Mouse (Mus musculus): ENCODE measurements around the gene Hoxd11. TPM values are rescaled to one million over a fixed set of nuclear protein-coding genes. Genes with fewer than 3 reads are reported as not detected.

Hoxd11 gene
- polyA plus RNA-seq, 1 experiment from 2014 or later = 56.2 TPM

DNA sequence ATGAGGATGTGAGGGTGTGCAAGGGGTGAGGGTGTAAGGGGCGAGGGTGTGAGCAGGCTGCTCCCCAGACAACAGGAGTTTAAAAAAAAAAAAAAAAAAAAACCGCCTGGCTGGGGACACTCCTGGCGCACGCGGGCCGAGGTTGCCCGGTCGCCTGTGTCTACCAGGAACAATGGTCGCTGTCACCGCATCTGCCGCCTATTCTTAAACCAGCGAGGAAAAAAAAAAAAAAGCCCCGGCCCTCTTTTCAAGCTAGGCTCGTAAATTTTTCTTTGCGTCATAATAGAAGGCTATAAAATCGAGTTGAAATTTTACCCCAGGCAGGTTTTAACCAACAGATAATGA, 53.9 kb downstream of the Hoxd11 start:
- Histone ChIP-seq H3K9me3 (ENCODE audit: control insufficient read depth, low read length) (no peaks in the 10 kb centered on the region), H3K27ac (ENCODE audit: low read depth, low read length) (peak overlapping the region; percentile 88; the same call in 1 of the 2 replicates), H3K4me3 (ENCODE audit: low read length) (peak overlapping the region; percentile 41), H3K27me3 (ENCODE audit: control insufficient read depth, insufficient read depth, low read length) (peaks cover 2% of the 10 kb centered on the region; the same call in 1 of the 2 replicates), H3K9ac (ENCODE audit: low read depth, low read length) (peak overlapping the region; percentile 67), H3K4me2 (replicated peaks; ENCODE audit: low read depth, low read length) (peak overlapping the region; percentile 74), H3K4me1 (ENCODE audit: control insufficient read depth, insufficient read depth, low read length) (peaks cover 57% of the 10 kb centered on the region), H3K36me3 (ENCODE audit: control insufficient read depth, insufficient read depth, low read length) (peaks cover 9% of the 10 kb centered on the region)
- no peak for ATAC-seq (ENCODE audit: low FRiP score, low TSS enrichment)
- 1% methylated on average over 16 of the region's 16 CpGs for WGBS

DNA sequence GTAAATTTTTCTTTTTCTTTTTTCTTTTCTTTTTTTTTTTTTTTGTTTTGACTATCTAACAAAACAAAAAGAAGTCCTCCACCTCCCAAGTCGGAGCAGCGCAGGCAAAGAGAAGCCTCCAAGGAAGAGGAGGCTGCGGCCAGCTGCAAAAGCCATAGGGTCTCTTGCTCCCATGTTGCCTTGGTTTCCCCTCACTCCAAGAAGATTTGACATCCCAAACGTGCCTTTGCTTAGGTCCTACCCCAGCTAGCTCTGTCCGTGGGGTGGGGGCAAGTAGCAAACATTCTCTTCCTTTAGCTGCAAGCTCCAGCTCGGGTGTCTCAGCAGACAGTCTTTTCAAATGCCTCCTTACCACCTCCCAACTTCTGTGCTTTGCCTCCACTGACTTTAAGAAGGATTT, 54.4 kb downstream of the Hoxd11 start:
- H3K4me1 ChIP-seq (ENCODE audit: control insufficient read depth, insufficient read depth, low read length) = peaks cover 57% of the 10 kb centered on the region
- H3K9ac ChIP-seq (ENCODE audit: low read depth, low read length) = peak overlapping the region; percentile 67
- peak overlapping the region; percentile 74 for H3K4me2 ChIP-seq (replicated peaks; ENCODE audit: low read depth, low read length)
- 8% methylated on average over 6 of the region's 6 CpGs for WGBS
- H3K9me3 ChIP-seq (ENCODE audit: control insufficient read depth, low read length) = no peaks in the 10 kb centered on the region
- peaks cover 4% of the 10 kb centered on the region; the same call in 1 of the 2 replicates for H3K36me3 ChIP-seq (ENCODE audit: control insufficient read depth, insufficient read depth, low read length)
- H3K27me3 ChIP-seq (ENCODE audit: control insufficient read depth, insufficient read depth, low read length) = peaks cover 2% of the 10 kb centered on the region; the same call in 1 of the 2 replicates
- no peak for ATAC-seq (ENCODE audit: low FRiP score, low TSS enrichment)
- peak overlapping the region; percentile 41; the same call in 1 of the 2 replicates for H3K4me3 ChIP-seq (ENCODE audit: low read length)
- H3K27ac ChIP-seq (ENCODE audit: low read depth, low read length) = peak overlapping the region; percentile 88

DNA sequence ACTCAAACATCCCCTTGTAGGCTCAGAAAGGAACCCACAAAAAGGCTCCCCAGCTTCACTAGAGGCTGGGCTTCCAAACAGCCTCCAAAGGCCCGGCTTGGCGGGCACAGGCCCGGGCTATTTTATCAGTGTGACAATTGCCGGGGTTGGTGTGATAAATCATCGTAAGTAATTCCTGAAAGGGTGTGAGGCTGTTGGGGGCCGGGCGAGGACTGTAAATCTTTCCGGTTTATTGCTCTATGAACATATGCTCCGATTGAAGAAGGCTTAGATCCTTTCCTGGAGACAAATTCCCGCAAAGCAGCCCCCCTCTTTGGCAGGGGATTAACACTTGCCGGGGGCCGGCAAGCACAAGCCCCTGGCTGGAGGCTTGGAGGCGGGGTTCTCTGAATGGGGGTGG, 55.1 kb downstream of the Hoxd11 start:
- no peak for ATAC-seq (ENCODE audit: low FRiP score, low TSS enrichment)
- peak overlapping the region; percentile 34; the same call in 1 of the 2 replicates for H3K4me3 ChIP-seq (ENCODE audit: low read length)
- 1% methylated on average over 13 of the region's 13 CpGs for WGBS
- H3K9ac ChIP-seq (ENCODE audit: low read depth, low read length) = peak overlapping the region; percentile 67; the same call in 1 of the 2 replicates
- H3K27ac ChIP-seq (ENCODE audit: low read depth, low read length) = peak overlapping the region; percentile 95
- peak overlapping the region; percentile 74 for H3K4me2 ChIP-seq (replicated peaks; ENCODE audit: low read depth, low read length)
- peaks cover 1% of the 10 kb centered on the region; the same call in 1 of the 2 replicates for H3K36me3 ChIP-seq (ENCODE audit: control insufficient read depth, insufficient read depth, low read length)
- H3K4me1 ChIP-seq (ENCODE audit: control insufficient read depth, insufficient read depth, low read length) = peaks cover 58% of the 10 kb centered on the region
- H3K27me3 ChIP-seq (ENCODE audit: control insufficient read depth, insufficient read depth, low read length) = peaks cover 2% of the 10 kb centered on the region; the same call in 1 of the 2 replicates
- no peaks in the 10 kb centered on the region for H3K9me3 ChIP-seq (ENCODE audit: control insufficient read depth, low read length)

DNA sequence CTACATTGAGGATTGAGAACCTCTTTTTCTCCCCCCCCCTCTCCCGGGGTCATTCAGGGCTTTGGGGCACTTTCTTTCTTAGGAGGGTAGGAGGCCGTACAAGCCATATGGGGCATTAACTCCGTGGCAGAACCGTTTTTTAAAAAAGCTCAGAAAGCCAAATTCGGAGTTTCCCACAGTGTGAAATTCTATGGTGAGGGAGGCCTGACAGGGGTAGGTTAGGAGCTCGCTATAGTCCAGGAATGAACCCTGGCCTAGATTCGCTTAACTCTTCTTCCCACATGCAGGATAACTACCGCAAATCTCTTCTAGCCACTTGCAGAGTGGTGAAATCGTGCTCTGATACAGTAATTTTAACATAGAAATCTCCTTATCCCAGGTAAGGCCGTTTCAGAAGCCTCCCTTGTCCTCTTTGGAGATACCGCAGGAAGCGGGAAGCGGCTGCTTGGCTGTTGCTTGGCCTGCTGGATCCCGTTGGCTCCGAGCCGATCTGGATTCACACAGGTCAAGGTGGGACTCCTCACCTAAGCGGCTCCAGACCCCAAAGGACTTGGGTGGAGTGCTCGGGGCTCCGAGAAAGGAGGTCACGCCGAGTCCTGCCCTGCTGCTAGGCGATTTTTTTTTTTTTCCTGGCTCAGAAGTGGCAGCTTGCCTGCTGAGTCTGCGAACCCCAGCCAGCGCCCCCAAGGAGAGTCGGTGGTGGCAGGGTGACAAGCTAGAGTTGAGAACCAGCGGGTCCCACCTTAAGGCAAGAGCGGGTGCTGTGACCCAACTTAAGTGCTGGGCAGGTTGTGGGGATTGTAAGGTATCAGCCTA, 55.8 kb downstream of the Hoxd11 start:
- Histone ChIP-seq H3K27me3 (ENCODE audit: control insufficient read depth, insufficient read depth, low read length) (peaks cover 2% of the 10 kb centered on the region; the same call in 1 of the 2 replicates), H3K4me2 (replicated peaks; ENCODE audit: low read depth, low read length) (peak overlapping the region; percentile 74), H3K27ac (ENCODE audit: low read depth, low read length) (peak overlapping the region; percentile 95; the same call in 1 of the 2 replicates), H3K4me3 (ENCODE audit: low read length) (peak overlapping the region; percentile 34), H3K9ac (ENCODE audit: low read depth, low read length) (peak overlapping the region; percentile 67), H3K9me3 (ENCODE audit: control insufficient read depth, low read length) (no peaks in the 10 kb centered on the region), H3K4me1 (ENCODE audit: control insufficient read depth, insufficient read depth, low read length) (peaks cover 65% of the 10 kb centered on the region), H3K36me3 (ENCODE audit: control insufficient read depth, insufficient read depth, low read length) (no peaks in the 10 kb centered on the region)
- 22% methylated on average over 27 of the region's 27 CpGs for WGBS
- ATAC-seq (ENCODE audit: low FRiP score, low TSS enrichment) = no peak

DNA sequence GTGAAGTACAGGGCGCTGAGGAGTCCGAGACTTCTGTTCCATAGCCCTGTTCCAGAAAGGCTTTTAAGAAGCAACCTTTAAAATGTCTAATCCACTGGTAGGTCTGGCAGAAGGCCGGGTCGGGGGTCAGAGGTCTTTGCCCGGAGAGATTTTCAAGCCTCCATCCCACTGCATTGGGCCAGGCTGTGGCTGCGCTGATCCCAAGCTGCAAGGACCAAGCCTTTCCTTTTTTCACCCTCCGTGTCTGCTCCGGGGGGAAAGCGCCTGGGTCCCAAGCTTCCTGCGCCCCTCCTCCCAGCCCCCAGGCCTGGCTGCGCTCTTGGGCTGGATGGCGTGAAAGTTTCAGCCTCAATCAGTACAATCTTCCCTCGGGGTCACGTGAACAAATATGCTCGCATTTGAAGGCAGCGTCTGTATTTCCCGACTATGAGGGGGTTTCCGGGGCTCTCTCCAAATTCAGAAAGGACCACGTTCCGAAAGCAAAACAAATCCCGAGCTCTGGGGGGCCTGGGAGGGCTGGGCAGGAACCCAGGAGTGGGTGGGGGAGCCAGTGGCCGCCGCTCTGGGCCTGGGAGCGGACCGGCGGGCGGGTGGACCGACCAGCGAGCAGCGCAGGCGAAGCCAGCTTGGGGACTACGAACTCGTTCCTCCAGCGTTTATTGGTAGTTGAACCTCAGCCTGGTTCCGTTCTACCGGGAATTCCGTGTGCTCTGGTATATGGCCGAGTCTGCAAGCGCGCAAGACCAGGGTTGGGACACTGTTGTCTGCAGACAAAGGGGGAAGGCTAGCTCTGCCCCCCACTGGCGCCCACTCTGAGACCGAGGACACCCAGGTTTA, 56.7 kb downstream of the Hoxd11 start:
- WGBS = 10% methylated on average over 41 of the region's 42 CpGs
- Histone ChIP-seq H3K36me3 (ENCODE audit: control insufficient read depth, insufficient read depth, low read length) (no peaks in the 10 kb centered on the region), H3K9ac (ENCODE audit: low read depth, low read length) (peak overlapping the region; percentile 67), H3K27ac (ENCODE audit: low read depth, low read length) (peak overlapping the region; percentile 95; the same call in 1 of the 2 replicates), H3K4me2 (replicated peaks; ENCODE audit: low read depth, low read length) (peak overlapping the region; percentile 74), H3K4me3 (ENCODE audit: low read length) (peak overlapping the region; percentile 34), H3K4me1 (ENCODE audit: control insufficient read depth, insufficient read depth, low read length) (peaks cover 73% of the 10 kb centered on the region), H3K27me3 (ENCODE audit: control insufficient read depth, insufficient read depth, low read length) (peaks cover 2% of the 10 kb centered on the region; the same call in 1 of the 2 replicates), H3K9me3 (ENCODE audit: control insufficient read depth, low read length) (no peaks in the 10 kb centered on the region)
- no peak for ATAC-seq (ENCODE audit: low FRiP score, low TSS enrichment)

MicroRNA genes within 50 kb of the gene (microRNA counts, 519-probe panel; counts per million panel counts)
- 8,628 counts per million, percentile 89 among the panel's probes with 10 or more counts for microRNA mmu-miR-10b

Small RNA genes within 50 kb of the gene (microRNA-seq; reads per million reads assigned to microRNA genes)
- gene Gm44463 (not detected), gene Mir10b (79,085 reads per million, percentile 99 among the genes with 10 or more reads in this experiment)

Other genes starting within 250 kb of the Hoxd11 start
- gene Lnpk, start 100.1 kb upstream of the Hoxd11 start, polyA plus RNA-seq (2014; fragmentation: Nextera tagmentation; extraction: Ambion mirVana) = 24.3 and 27.3 TPM in 2 replicates
- gene Evx2, start 20.0 kb upstream of the Hoxd11 start, polyA plus RNA-seq (2014; fragmentation: Nextera tagmentation; extraction: Ambion mirVana) = not detected in 2 replicates
- 0.17 and 0.22 TPM in 2 replicates for gene Hoxd13, start 11.2 kb upstream of the Hoxd11 start, polyA plus RNA-seq (2014; fragmentation: Nextera tagmentation; extraction: Ambion mirVana)
- gene Hoxd12, start 4.5 kb upstream of the Hoxd11 start, polyA plus RNA-seq (2014; fragmentation: Nextera tagmentation; extraction: Ambion mirVana) = 6.2 and 7.2 TPM in 2 replicates
- gene Hoxd10, start 12.4 kb downstream of the Hoxd11 start, polyA plus RNA-seq (2014; fragmentation: Nextera tagmentation; extraction: Ambion mirVana) = 45.1 and 45.9 TPM in 2 replicates
- gene Hoxd9, start 18.2 kb downstream of the Hoxd11 start, polyA plus RNA-seq (2014; fragmentation: Nextera tagmentation; extraction: Ambion mirVana) = 36.2 and 47.9 TPM in 2 replicates
- 45.0 and 45.2 TPM in 2 replicates for gene Hoxd8, start 25.1 kb downstream of the Hoxd11 start, polyA plus RNA-seq (2014; fragmentation: Nextera tagmentation; extraction: Ambion mirVana)
- 12.3 and 12.6 TPM in 2 replicates for gene Hoxd3, start 32.4 kb downstream of the Hoxd11 start, polyA plus RNA-seq (2014; fragmentation: Nextera tagmentation; extraction: Ambion mirVana)
- 6.3 and 18.7 TPM in 2 replicates for gene Hoxd4, start 32.4 kb downstream of the Hoxd11 start, polyA plus RNA-seq (2014; fragmentation: Nextera tagmentation; extraction: Ambion mirVana)
- gene Gm28230, start 47.2 kb downstream of the Hoxd11 start, polyA plus RNA-seq (2014; fragmentation: Nextera tagmentation; extraction: Ambion mirVana) = 2.3 and 4.0 TPM in 2 replicates
- gene Hoxd1, start 83.4 kb downstream of the Hoxd11 start, polyA plus RNA-seq (2014; fragmentation: Nextera tagmentation; extraction: Ambion mirVana) = 1.8 and 1.9 TPM in 2 replicates
- 157 and 206 TPM in 2 replicates for gene Mtx2, start 146.2 kb downstream of the Hoxd11 start, polyA plus RNA-seq (2014; fragmentation: Nextera tagmentation; extraction: Ambion mirVana)

Data from kidney, embryonic 14.5 days (tissue).